Mouse (Mus musculus): ENCODE data around the gene Vmn2r41. TPM values are rescaled to one million over a fixed set of nuclear protein-coding genes. Genes with fewer than 3 reads are reported as not detected.
"Not testable (repeated sequence)": the region's sequence is repeated elsewhere in the genome, so short reads cannot be mapped to it uniquely, and the experiment has no call there.

Gene Vmn2r41
- polyA plus RNA-seq (2015; fragmentation: Nextera tagmentation; extraction: Ambion mirVana): not detected in 2 replicates

- H3K4me2 ChIP-seq; ATAC-seq; H3K4me3 ChIP-seq; H3K27me3 ChIP-seq; H3K27ac ChIP-seq; H3K9me3 ChIP-seq (replicated peaks); H3K36me3 ChIP-seq (ENCODE audit: poor library complexity, severe bottlenecking); H3K4me1 ChIP-seq; H3K9ac ChIP-seq: not testable (repeated sequence)
- no CpG with 5 or more reads among the region's 1 CpGs for WGBS
Observed at GRCm38 (mm10) chr7:8161554-8161953, at the start of gene Vmn2r41. Gene Vmn2r41, minus strand, starts transcription at chr7:8161654.

GRCm38 (mm10) chr7:8200220-8200619 is 38.8 kb upstream of the Vmn2r41 start, which contains the start of gene Vmn2r42:
Gene Vmn2r42, minus strand, starts transcription at chr7:8200320.
- H3K27me3 ChIP-seq; H3K9ac ChIP-seq; H3K27ac ChIP-seq; H3K36me3 ChIP-seq (ENCODE audit: poor library complexity, severe bottlenecking); H3K4me3 ChIP-seq; H3K4me1 ChIP-seq; H3K4me2 ChIP-seq; ATAC-seq; H3K9me3 ChIP-seq (replicated peaks): not testable (repeated sequence)
- no CpG with 5 or more reads among the region's 2 CpGs for WGBS

- H3K9me3 ChIP-seq (replicated peaks); H3K4me1 ChIP-seq; H3K4me2 ChIP-seq; H3K4me3 ChIP-seq; H3K9ac ChIP-seq; H3K27me3 ChIP-seq; H3K36me3 ChIP-seq (ENCODE audit: poor library complexity, severe bottlenecking); H3K27ac ChIP-seq; ATAC-seq: not testable (repeated sequence)
- WGBS: 34% methylated on average over 11 of the region's 15 CpGs
Observed at GRCm38 (mm10) chr7:8092871-8093270, 68.6 kb downstream of the Vmn2r41 start.

Other genes starting within 250 kb of the Vmn2r41 start
- gene Vmn2r42, start 38.7 kb upstream of the Vmn2r41 start, polyA plus RNA-seq (2015; fragmentation: Nextera tagmentation; extraction: Ambion mirVana): not detected in 2 replicates
- not detected in 2 replicates for gene Vmn2r43, start 98.9 kb upstream of the Vmn2r41 start, polyA plus RNA-seq (2015; fragmentation: Nextera tagmentation; extraction: Ambion mirVana)
- gene Vmn2r44, start 221.7 kb upstream of the Vmn2r41 start, polyA plus RNA-seq (2015; fragmentation: Nextera tagmentation; extraction: Ambion mirVana): not detected in 2 replicates

Data from forebrain, embryonic 13.5 days (tissue).